Mouse (Mus musculus) brain, embryonic 14.5 days (tissue): ENCODE results near the gene Eef1g.

Experiments used
- CTCF ChIP-seq: fragments of 200-500 bp; IDR thresholded peaks from 2 replicates; pipeline ENCODE4 v1.5.1; 2012; ENCODE audit warnings: inconsistent platforms, mild to moderate bottlenecking, moderate library complexity, borderline replicate concordance; ENCODE audit not compliant: insufficient read depth, insufficient read length; ENCODE audit errors: extremely low read depth
- POLR2A ChIP-seq: fragments of 200-500 bp; IDR thresholded peaks from 2 replicates; pipeline ENCODE4 v1.6.1; 2012; ENCODE audit warnings: mild to moderate bottlenecking, inconsistent platforms, borderline replicate concordance; ENCODE audit not compliant: poor library complexity, insufficient read depth, insufficient read length, severe bottlenecking; ENCODE audit errors: extremely low read depth

GRCm38 (mm10) chr19:8920073-8920736 is 46.6 kb upstream of the Eef1g start, which contains the start of gene B3gat3:
- TF ChIP-seq CTCF (no peak), POLR2A (peak; percentile 31; the same call in 1 of the 2 replicates)
